Mouse (Mus musculus) hindbrain, embryonic 10.5 days (tissue): ENCODE measurements around the gene Zfp263. TPM values are rescaled to one million over a fixed set of nuclear protein-coding genes. Genes with fewer than 3 reads are reported as not detected.
A peak's percentile ranks its signal among the peaks of the same experiment; 100 is the strongest.

ENCODE experiments used
- DNase-seq: peaks from one replicate; pipeline ENCODE4 v3.0.0-alpha.2; 2017; ENCODE audit warnings: low spot score
- H3K27ac ChIP-seq: fragments of 300-500 bp; sonication (generic); 2 replicates; pipeline ENCODE4 v1.5.1; 2016; ENCODE audit warnings: mild to moderate bottlenecking, moderate library complexity
- H3K27me3 ChIP-seq: fragments of 300-500 bp; sonication (generic); 2 replicates; pipeline ENCODE4 v1.6.1; 2016; ENCODE audit warnings: mild to moderate bottlenecking; ENCODE audit not compliant: poor library complexity, insufficient read depth, severe bottlenecking
- H3K36me3 ChIP-seq: fragments of 300-500 bp; sonication (generic); 2 replicates; pipeline ENCODE4 v1.6.1; 2016; ENCODE audit warnings: mild to moderate bottlenecking, moderate library complexity
- H3K4me1 ChIP-seq: fragments of 300-500 bp; sonication (generic); replicated peaks from 2 replicates; pipeline ENCODE4 v1.6.1; 2016; ENCODE audit warnings: mild to moderate bottlenecking
- H3K4me3 ChIP-seq: fragments of 300-500 bp; sonication (generic); 2 replicates; pipeline ENCODE4 v1.5.1; 2016; ENCODE audit warnings: mild to moderate bottlenecking, moderate library complexity
- H3K9me3 ChIP-seq: fragments of 300-500 bp; sonication (generic); 2 replicates; pipeline ENCODE4 v1.6.1; 2016; ENCODE audit warnings: mild to moderate bottlenecking, moderate library complexity
- WGBS: fragments of 180-500 bp; shearing (Covaris S2); methylation state at CpG from one replicate; pipeline ENCODE4 v1.1.7; 2016; 5-methylcytosine and 5-hydroxymethylcytosine counted together
- polyA plus RNA-seq: library from polyadenylated mRNA; unstranded; fragments of >200 nt; fragmentation: Nextera tagmentation; extraction: Ambion mirVana; gene quantifications from 2 replicates; pipeline ENCODE4 v1.2.1, GENCODE M21; 2016

The Zfp263 gene
- 45.9 and 50.3 TPM in 2 replicates for polyA plus RNA-seq

DNA sequence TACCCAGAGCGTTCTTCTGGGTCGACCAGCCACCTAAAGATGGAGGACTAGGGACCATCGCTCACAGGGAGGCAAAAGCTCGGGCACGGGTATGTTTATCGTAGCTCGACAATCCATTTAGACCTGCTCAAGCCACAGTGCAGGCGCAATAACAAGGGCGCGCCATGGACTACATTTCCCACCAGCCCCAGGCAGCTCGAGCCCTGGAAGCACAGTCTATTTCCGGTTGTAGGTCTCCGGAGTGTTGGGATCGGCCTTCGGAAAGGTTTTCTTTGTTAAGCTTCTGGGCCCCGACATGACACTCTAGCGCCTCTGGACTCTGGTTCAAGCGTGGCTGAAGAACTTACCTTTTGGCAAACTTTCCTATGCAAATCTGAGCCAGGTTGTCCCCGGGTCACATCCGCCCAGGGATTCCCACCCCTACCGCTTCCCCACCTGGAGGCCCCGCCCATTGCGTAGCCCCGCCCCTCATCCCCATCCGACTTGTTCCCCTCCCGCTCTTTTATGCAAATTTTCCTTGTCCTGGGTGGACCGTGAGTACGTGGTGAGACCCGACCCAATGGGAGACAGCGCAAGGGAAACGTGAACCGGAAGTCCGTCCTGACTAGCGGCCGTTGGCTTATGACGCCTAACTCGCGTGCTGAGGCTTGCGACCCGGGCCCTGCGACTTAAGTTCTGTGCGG is at the start of gene Zfp263:
Zfp263 (plus strand) TSS at position 591 of the 683 bp plus-strand sequence.
- Histone ChIP-seq H3K27me3 (no peaks in the 10 kb centered on the region), H3K4me1 (peaks cover 27% of the 10 kb centered on the region), H3K4me3 (peak within 1 kb of the TSS; percentile 93), H3K27ac (peak within 1 kb of the TSS; percentile 90), H3K36me3 (peaks cover 32% of the 10 kb centered on the region), H3K9me3 (peaks cover 15% of the 10 kb centered on the region)
- peak; percentile 95 for DNase-seq
- under 1% methylated on average over 42 of the region's 42 CpGs for WGBS

DNA sequence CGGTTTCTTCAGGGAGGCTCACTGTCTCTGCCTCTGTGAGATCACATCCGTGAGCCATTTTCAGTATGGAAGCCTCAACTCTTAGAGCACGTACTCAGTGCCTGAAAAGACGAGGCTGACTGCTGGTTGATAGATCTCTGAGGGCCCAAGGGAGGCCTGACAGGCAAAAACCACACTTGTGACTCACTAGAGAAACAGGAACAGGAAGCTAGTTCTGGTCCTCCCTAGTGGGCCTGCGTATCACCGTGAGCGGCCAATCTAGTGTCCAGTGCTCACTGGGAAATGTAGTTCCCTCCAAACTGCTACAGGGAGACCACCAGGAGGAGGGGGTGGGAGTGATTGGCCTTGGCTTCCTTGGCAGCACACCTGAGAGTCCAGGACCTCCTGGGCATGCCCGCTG is 44.6 kb upstream of the Zfp263 start:
- 89% methylated on average over 8 of the region's 8 CpGs for WGBS
- Histone ChIP-seq H3K4me3 (no peak overlapping the region), H3K4me1 (no peaks in the 10 kb centered on the region), H3K27me3 (no peaks in the 10 kb centered on the region), H3K9me3 (peaks cover 12% of the 10 kb centered on the region), H3K27ac (no peak overlapping the region), H3K36me3 (no peaks in the 10 kb centered on the region)
- DNase-seq, result no peak

DNA sequence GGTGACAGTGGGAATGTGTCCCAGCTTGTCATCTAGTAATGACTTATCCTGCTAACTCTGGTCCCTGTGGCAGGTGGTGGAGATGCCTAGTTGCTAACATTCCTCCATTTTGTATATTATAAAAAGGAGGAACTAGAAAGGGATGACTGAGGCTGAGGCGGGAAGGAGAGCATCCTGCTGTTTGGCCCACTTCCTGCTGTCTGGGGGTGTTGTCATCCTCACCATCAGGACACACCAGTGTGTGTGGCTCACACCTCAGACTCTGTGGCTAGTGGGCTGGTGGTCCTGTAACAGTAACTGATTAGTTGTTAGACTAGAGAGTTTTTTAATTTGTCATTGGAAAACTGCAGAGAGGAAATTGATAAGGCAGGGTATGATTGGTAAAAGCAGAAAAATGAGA is 43.0 kb upstream of the Zfp263 start:
- no peaks in the 10 kb centered on the region for H3K27me3 ChIP-seq
- no peaks in the 10 kb centered on the region for H3K36me3 ChIP-seq
- no peaks in the 10 kb centered on the region for H3K4me1 ChIP-seq
- peaks cover 15% of the 10 kb centered on the region for H3K9me3 ChIP-seq
- no peak overlapping the region for H3K27ac ChIP-seq
- no peak for DNase-seq
- 80% methylated on average over 1 of the region's 1 CpGs for WGBS
- no peak overlapping the region for H3K4me3 ChIP-seq

DNA sequence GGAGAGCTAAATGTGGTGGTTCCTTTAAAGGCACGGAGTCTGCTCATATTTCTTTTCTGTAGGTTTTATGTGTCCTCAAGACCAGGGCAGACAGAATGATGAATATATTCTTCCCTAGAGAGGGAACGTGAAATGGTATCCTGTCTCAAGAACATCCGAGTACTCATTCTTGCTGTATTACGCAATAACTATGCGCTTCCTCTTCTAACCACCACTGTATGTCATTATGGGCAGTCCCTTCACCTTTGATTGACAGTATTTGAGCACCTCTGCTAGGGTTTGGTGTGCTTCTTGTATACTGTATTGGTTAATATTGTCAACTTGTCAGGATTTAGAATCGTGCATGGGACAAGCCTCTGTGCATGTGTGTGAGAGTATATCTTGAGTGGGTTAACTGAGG is 37.2 kb upstream of the Zfp263 start:
- Histone ChIP-seq H3K9me3 (peaks cover 28% of the 10 kb centered on the region), H3K27ac (no peak overlapping the region), H3K4me1 (no peaks in the 10 kb centered on the region), H3K27me3 (no peaks in the 10 kb centered on the region), H3K4me3 (no peak overlapping the region), H3K36me3 (no peaks in the 10 kb centered on the region)
- whole genome bisulfite sequencing, result 91% methylated on average over 6 of the region's 6 CpGs
- no peak for DNase-seq

DNA sequence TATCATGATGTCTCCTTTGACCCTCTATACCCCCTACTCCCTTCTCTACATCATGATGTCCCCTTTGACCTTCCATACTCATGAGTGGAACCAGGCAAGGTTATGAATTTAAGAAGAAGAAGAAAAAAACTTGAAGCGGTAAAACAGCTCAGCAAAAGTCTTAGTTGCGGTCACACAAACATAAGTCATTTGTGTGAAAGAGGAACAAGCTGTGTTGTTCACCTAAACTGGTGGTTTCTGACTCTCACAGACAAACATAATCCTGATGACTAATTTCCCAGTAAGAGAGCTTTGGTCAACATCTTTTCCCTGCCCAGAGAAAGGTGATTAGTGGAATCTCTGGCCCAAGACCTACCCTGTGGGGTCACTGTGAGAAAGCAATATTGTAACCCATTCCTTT is 29.2 kb upstream of the Zfp263 start:
- Histone ChIP-seq H3K27me3 (no peaks in the 10 kb centered on the region), H3K9me3 (peaks cover 13% of the 10 kb centered on the region), H3K4me3 (no peak overlapping the region), H3K36me3 (no peaks in the 10 kb centered on the region), H3K4me1 (no peaks in the 10 kb centered on the region), H3K27ac (no peak overlapping the region)
- 95% methylated on average over 2 of the region's 2 CpGs for WGBS
- DNase-seq, result no peak

DNA sequence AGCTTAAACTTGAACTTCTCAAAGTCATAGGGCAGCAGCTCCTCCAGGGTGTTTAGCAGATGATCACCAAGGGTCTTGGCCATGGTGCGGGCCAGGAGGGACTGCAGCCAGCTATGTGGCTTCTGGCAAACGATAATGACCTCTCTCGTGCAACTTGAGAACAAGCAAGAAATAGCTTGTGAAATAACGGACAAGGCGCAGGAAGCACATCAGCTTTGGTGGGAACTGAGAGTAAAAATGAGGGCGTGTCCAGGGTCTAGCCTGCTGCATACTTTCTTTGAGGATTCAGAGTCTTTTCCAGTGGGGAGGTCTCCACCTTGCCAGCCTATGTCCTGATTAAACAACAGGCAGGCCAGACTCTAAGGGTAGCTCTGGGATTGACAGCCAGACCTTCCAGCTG is 25.9 kb upstream of the Zfp263 start, which contains the start of gene Mefv:
Mefv (minus strand) TSS at position 118 of the 400 bp plus-strand sequence.
- Histone ChIP-seq H3K4me3 (no peak within 1 kb of the TSS), H3K27ac (no peak within 1 kb of the TSS), H3K27me3 (no peaks in the 10 kb centered on the region), H3K36me3 (no peaks in the 10 kb centered on the region), H3K9me3 (peaks cover 6% of the 10 kb centered on the region; the same call in 1 of the 2 replicates), H3K4me1 (no peaks in the 10 kb centered on the region)
- WGBS, result 88% methylated on average over 6 of the region's 6 CpGs
- no peak for DNase-seq

DNA sequence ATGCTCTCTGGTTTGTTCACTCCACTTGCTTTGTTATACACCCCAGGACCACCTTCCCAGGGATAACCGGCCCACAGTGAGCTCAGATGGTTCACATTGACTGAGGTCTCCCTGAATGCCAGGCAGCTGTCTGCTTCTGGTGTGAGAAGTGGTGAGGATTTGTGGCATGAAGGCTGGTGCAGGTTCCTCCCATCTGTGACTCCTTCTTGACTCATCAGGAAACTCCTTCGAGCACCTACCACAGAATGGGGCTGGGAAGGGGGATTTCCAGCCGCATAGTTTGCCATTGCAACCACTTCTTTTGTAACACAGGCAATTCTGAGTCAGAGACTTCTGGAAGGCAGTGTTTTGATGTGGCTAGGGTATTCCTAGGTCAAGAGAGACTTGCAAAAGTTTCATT is 20.7 kb upstream of the Zfp263 start:
- Histone ChIP-seq H3K27me3 (no peaks in the 10 kb centered on the region), H3K4me1 (no peaks in the 10 kb centered on the region), H3K9me3 (no peaks in the 10 kb centered on the region; the same call in none of the 2 replicates), H3K27ac (no peak overlapping the region), H3K36me3 (no peaks in the 10 kb centered on the region), H3K4me3 (no peak overlapping the region)
- WGBS, result 75% methylated on average over 3 of the region's 3 CpGs
- no peak for DNase-seq

DNA sequence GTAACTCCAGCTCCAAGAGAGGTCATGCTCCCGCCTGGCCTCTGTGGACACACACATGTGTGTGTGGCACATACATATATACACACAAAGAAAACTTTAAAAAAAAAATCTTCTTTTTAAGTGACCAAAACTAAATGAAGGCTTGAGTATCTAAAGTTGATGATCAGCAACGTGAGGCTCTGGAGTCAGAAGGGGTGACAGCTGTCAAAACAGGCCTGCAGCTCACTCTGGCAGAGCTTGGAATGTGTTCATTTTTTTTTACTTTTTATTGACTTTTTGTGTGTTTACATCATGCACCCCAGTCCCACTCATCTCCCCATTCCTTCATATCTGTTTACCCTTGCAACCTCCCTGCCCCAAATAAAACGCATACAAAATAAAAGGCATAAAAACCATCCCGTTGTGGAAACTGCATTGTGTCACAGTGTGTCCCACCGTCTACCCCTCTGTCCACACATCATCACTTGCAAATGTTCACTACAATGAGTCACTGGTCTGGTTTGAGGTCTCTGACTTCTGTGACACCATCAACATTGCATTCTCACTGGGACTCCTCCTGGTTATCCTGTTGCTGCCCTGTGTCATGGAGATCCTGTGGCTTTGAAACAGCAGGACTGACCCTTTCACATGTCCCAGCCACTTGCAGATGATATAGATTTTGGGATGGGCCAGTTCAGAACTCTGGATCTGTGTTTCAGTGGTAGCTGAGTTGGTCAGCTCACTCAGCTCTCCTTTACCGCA is 15.7 kb upstream of the Zfp263 start:
- Histone ChIP-seq H3K27ac (no peak overlapping the region), H3K36me3 (no peaks in the 10 kb centered on the region), H3K9me3 (no peaks in the 10 kb centered on the region; the same call in 1 of the 2 replicates), H3K4me3 (no peak overlapping the region), H3K4me1 (no peaks in the 10 kb centered on the region), H3K27me3 (no peaks in the 10 kb centered on the region)
- 81% methylated on average over 6 of the region's 6 CpGs for WGBS
- no peak for DNase-seq

DNA sequence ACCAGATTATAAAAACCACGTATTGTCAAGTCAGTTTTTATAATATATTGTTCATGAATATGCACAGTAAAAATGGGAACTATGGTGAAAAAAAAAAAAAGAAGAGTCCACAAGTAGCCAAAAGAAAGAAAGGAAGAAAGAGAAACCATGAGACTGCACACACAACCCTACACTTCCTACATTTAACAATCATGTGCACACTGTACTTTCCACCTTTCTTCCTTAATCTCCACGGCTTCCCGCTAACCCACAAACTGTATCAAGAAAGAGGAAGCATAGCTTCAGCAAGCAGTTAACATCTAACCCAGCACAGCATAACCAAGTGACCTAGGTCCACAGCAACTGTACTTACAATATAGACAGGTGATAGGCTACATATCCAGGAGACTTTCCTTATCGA is 11.3 kb upstream of the Zfp263 start:
- no peak for DNase-seq
- 86% methylated on average over 4 of the region's 4 CpGs for WGBS

DNA sequence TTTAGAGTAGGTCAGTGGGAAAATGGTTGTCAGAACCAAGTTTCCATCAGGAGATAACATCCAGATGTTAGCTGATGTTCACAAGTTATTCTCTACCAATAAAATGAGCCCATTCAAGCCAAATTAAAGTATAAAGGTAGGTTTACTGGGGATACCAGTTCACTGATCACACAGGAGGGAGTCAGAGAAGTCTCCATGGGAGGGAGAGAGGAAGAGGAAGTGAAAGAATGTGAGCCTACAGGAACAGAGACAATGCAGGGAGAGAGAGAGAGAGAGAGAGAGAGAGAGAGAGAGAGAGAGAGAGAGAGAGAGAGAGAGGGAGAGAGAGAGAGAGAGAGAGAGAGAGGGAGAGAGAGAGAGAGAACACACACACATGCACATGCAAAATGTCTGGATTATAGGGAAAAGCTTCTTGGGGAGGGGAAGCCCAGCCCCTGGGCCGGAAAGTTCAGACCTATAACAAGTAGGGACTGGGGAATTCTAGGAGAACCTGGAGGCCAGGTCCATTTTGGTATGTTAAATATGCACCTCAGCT is 10.6 kb upstream of the Zfp263 start:
- Histone ChIP-seq H3K27me3 (no peaks in the 10 kb centered on the region), H3K27ac (no peak overlapping the region), H3K4me3 (no peak overlapping the region), H3K4me1 (no peaks in the 10 kb centered on the region), H3K36me3 (no peaks in the 10 kb centered on the region), H3K9me3 (no peaks in the 10 kb centered on the region)
- WGBS, result 81% methylated on average over 1 of the region's 1 CpGs
- no peak for DNase-seq

More for the DNA sequence above, 11.3 kb upstream of the Zfp263 start:
- Histone ChIP-seq H3K9me3 (no peaks in the 10 kb centered on the region), H3K27me3 (no peaks in the 10 kb centered on the region), H3K4me1 (no peaks in the 10 kb centered on the region), H3K36me3 (no peaks in the 10 kb centered on the region), H3K27ac (no peak overlapping the region), H3K4me3 (no peak overlapping the region)

DNA sequence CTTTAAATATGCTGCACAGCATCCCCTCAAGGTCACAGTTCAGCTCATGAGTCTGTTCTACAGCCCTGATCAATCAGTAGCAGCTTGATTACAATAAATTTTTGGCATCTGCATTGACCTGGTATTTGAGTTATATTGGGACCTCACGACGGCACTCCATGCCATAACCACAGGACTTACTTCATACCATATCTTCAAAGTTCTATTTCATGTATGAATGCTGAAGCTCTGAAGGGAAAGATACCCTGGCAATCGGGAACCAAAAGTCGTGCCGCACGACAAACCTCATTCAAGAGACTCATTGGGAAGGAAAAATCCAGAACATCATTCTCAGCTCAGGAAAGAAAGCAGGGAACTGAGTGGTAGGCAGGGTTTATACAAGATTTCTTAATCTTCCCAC is 1.4 kb upstream of the Zfp263 start:
- WGBS, result 94% methylated on average over 6 of the region's 6 CpGs
- Histone ChIP-seq H3K27me3 (no peaks in the 10 kb centered on the region), H3K9me3 (0 out of 2 replicates have a peak, but pooled peaks cover 7% of the 10 kb centered on the region), H3K4me3 (peak overlapping the region; percentile 93; the same call in 1 of the 2 replicates), H3K4me1 (peaks cover 27% of the 10 kb centered on the region), H3K36me3 (peaks cover 23% of the 10 kb centered on the region), H3K27ac (no peak overlapping the region)
- DNase-seq, result no peak

DNA sequence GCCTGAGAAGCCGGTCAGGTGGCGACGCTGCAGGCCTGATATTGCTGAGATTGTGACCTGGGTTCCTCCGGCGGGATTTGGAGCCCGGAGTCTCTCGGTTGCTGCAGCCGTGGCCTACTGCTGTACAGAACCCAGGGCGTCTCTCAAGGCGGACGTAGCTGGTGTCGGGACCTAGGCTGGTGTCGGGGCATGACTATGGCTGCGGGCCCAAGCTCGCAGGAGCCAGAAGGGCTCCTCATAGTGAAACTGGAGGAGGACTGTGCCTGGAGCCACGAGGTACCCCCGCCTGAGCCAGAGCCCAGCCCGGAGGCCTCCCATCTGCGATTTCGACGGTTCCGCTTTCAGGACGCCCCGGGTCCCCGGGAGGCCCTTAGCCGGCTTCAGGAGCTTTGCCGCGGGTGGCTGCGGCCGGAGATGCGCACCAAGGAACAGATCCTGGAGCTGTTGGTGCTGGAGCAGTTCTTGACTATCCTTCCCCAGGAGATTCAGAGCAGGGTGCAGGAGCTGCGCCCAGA is 350 bp downstream of the Zfp263 start:
- peak overlapping the region; percentile 90 for H3K27ac ChIP-seq
- WGBS, result under 1% methylated on average over 32 of the region's 32 CpGs
- peak overlapping the region; percentile 93 for H3K4me3 ChIP-seq
- no peak for DNase-seq
- peaks cover 27% of the 10 kb centered on the region for H3K4me1 ChIP-seq
- peaks cover 21% of the 10 kb centered on the region for H3K9me3 ChIP-seq
- no peaks in the 10 kb centered on the region for H3K27me3 ChIP-seq
- H3K36me3 ChIP-seq, result peaks cover 38% of the 10 kb centered on the region

DNA sequence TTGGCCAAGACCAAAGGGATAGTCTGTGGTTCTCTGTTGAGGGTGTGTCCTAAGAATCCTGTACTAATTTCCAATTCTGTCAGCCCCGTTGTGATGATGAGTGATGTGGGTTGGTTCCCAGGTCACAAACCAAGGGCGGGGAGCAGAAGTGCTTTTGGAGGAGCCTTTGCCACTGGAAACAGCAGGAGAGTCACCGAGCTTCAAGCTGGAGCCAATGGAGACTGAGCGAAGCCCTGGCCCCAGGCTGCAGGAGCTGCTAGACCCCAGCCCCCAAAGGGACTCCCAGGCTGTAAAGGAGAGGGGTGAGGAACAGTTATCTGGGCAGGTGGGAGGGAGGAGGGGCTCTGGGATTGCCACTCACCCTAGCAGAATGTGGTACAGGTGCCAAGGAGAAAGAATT is 1.8 kb downstream of the Zfp263 start:
- Histone ChIP-seq H3K4me1 (peaks cover 27% of the 10 kb centered on the region), H3K27ac (no peak overlapping the region), H3K27me3 (no peaks in the 10 kb centered on the region), H3K9me3 (peaks cover 33% of the 10 kb centered on the region), H3K36me3 (peaks cover 52% of the 10 kb centered on the region), H3K4me3 (peak overlapping the region; percentile 93)
- WGBS, result 93% methylated on average over 4 of the region's 4 CpGs
- DNase-seq, result no peak
